Mouse (Mus musculus) neural tube, embryonic 15.5 days (tissue): ENCODE results near the gene Elk3. TPM values are rescaled to one million over a fixed set of nuclear protein-coding genes. Genes with fewer than 3 reads are reported as not detected.
A peak's percentile ranks its signal among the peaks of the same experiment; 100 is the strongest.

Source experiments
- ATAC-seq: fragments of 200-750 bp; cut with Nextera tagmentation; 2 replicates; pipeline ENCODE4 v1.8.0; 2017; ENCODE audit warnings: mild to moderate bottlenecking, moderate TSS enrichment, moderate library complexity; ENCODE audit not compliant: low FRiP score
- H3K27ac ChIP-seq: fragments of 300-500 bp; sonication (generic); replicated peaks from 2 replicates; pipeline ENCODE4 v1.5.1; 2015; ENCODE audit warnings: mild to moderate bottlenecking, inconsistent platforms
- H3K27me3 ChIP-seq: fragments of 300-500 bp; sonication (generic); replicated peaks from 2 replicates; pipeline ENCODE4 v1.6.1; 2015; ENCODE audit warnings: inconsistent platforms
- H3K36me3 ChIP-seq: fragments of 300-500 bp; sonication (generic); 2 replicates; pipeline ENCODE4 v1.6.1; 2015; ENCODE audit warnings: inconsistent platforms
- H3K4me1 ChIP-seq: fragments of 300-500 bp; sonication (generic); 2 replicates; pipeline ENCODE4 v1.6.1; 2015; ENCODE audit warnings: inconsistent platforms
- H3K4me2 ChIP-seq: fragments of 300-500 bp; sonication (generic); 2 replicates; pipeline ENCODE4 v1.6.1; 2015; ENCODE audit warnings: inconsistent platforms, mild to moderate bottlenecking, moderate library complexity
- H3K4me3 ChIP-seq: fragments of 300-500 bp; sonication (generic); replicated peaks from 2 replicates; pipeline ENCODE4 v1.5.1; 2015; ENCODE audit warnings: mild to moderate bottlenecking, inconsistent platforms
- H3K9ac ChIP-seq: fragments of 300-500 bp; sonication (generic); replicated peaks from 2 replicates; pipeline ENCODE4 v1.6.1; 2015; ENCODE audit warnings: mild to moderate bottlenecking, inconsistent platforms
- H3K9me3 ChIP-seq: fragments of 300-500 bp; sonication (generic); replicated peaks from 2 replicates; pipeline ENCODE4 v1.6.1; 2016; ENCODE audit warnings: inconsistent platforms
- WGBS: fragments of 180-500 bp; shearing (Covaris S2); methylation state at CpG from one replicate; pipeline ENCODE4 v1.1.7; 2015; ENCODE audit warnings: mixed read lengths; 5-methylcytosine and 5-hydroxymethylcytosine counted together
- polyA plus RNA-seq: library from polyadenylated mRNA; unstranded; fragments of >200 nt; fragmentation: Nextera tagmentation; extraction: Ambion mirVana; gene quantifications from 2 replicates; pipeline ENCODE4 v1.2.1, GENCODE M21; 2015

The Elk3 gene
- polyA plus RNA-seq, 1 experiment from 2014 or later: 8.6 TPM

DNA sequence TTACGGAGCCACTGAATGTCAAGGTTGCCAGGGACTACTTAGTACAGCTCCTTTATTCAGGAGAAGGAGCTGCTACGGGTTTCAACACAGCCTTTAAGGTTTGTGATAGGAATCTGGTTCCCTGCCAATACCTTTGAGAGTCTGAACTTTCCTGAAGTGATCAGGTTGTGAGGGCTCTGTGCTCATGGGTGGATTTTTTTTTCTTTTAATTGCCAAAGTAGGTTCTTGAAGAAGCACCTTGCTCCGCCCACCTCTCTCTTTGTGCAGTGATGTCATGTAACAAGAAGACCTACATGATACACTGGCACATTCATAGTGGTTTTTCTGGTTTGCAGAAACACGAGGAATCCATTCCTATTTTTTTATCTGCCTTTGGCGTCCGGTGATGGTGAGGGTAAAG lies 16.3 kb upstream of the Elk3 start:
- H3K9me3 ChIP-seq: no peaks in the 10 kb centered on the region
- WGBS: 92% methylated on average over 6 of the region's 6 CpGs
- no peaks in the 10 kb centered on the region for H3K4me1 ChIP-seq
- H3K9ac ChIP-seq: no peak overlapping the region
- no peak overlapping the region for H3K4me2 ChIP-seq
- H3K36me3 ChIP-seq: no peaks in the 10 kb centered on the region
- no peak overlapping the region for H3K4me3 ChIP-seq
- no peak overlapping the region for H3K27ac ChIP-seq
- no peaks in the 10 kb centered on the region for H3K27me3 ChIP-seq
- no peak for ATAC-seq

DNA sequence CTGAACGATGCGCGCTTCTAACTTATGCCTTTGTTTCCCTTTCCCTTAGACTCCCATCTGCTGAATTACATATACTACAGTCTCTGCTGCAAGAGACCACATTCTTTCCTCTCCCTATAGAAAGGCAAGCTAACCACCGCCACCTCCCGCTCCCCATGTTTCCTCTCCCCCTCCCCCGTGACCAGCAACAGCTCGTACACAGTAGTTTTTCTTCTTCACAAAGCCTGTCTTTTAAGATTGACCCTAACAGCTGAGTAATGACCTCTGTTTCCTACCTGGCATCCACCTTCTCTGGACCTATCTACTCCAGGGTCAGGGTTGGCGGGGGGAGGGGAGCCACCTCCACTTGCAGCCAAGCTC lies 15.8 kb upstream of the Elk3 start:
- no peaks in the 10 kb centered on the region for H3K4me1 ChIP-seq
- no peak overlapping the region for H3K27ac ChIP-seq
- H3K36me3 ChIP-seq: no peaks in the 10 kb centered on the region
- no peaks in the 10 kb centered on the region for H3K9me3 ChIP-seq
- H3K27me3 ChIP-seq: no peaks in the 10 kb centered on the region
- H3K4me2 ChIP-seq: no peak overlapping the region
- no peak for ATAC-seq
- no peak overlapping the region for H3K4me3 ChIP-seq
- 85% methylated on average over 8 of the region's 8 CpGs for WGBS
- no peak overlapping the region for H3K9ac ChIP-seq

DNA sequence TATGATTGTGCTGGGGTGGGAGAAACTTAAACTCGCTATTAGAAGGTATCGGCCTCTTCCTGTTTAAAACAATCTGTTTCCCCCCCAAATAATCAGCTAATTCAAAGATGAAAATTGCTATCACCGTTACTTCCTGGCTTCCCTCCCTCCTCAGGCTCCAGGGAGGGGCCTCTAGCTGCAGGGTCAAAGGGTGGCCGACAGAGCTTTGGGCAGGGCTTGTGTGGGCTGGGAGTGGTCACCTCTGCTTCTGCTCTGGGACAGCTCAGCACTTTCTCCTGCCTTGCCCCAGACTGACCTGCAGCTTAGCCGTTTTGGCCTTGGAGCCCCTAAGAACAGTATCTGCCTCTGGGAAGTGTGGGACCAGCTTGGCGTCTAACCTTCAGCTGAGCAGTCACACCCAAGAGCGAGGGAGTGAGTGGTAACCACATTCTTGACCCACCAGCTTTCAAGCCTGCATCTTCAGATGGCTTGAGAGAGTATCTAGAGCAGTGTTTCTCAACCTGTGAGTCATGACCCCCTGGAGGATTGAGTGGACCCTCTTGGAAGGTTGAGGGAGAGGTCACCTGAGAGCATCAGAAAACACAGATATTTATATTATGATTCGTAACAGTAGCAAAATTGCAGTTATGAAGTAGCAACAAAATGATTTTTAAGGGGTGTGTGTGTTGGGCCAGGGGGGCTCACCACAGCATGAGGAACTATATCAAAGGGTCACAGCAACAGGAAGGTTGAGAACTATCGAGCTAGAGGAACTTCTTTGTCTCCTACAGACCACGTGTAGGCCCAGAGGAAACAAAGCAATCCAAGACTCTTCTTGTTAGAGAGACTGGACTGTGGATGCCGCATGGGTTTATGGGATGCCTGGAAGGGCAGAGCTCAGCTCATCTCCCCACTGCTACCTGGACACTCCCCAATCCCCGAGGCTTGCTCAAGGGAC lies 15.1 kb upstream of the Elk3 start:
- Histone ChIP-seq H3K36me3 (no peaks in the 10 kb centered on the region), H3K9me3 (no peaks in the 10 kb centered on the region), H3K4me1 (no peaks in the 10 kb centered on the region), H3K4me3 (no peak overlapping the region), H3K27me3 (no peaks in the 10 kb centered on the region), H3K4me2 (no peak overlapping the region), H3K27ac (no peak overlapping the region), H3K9ac (no peak overlapping the region)
- 77% methylated on average over 12 of the region's 12 CpGs for WGBS
- no peak for ATAC-seq

GRCm38 (mm10) chr10:93325369-93325768 lies 14.4 kb upstream of the Elk3 start:
- Histone ChIP-seq H3K36me3 (no peaks in the 10 kb centered on the region), H3K4me1 (no peaks in the 10 kb centered on the region), H3K9me3 (no peaks in the 10 kb centered on the region), H3K4me2 (no peak overlapping the region), H3K9ac (no peak overlapping the region), H3K4me3 (no peak overlapping the region), H3K27me3 (no peaks in the 10 kb centered on the region), H3K27ac (no peak overlapping the region)
- no peak for ATAC-seq
- 83% methylated on average over 3 of the region's 3 CpGs for whole genome bisulfite sequencing

DNA sequence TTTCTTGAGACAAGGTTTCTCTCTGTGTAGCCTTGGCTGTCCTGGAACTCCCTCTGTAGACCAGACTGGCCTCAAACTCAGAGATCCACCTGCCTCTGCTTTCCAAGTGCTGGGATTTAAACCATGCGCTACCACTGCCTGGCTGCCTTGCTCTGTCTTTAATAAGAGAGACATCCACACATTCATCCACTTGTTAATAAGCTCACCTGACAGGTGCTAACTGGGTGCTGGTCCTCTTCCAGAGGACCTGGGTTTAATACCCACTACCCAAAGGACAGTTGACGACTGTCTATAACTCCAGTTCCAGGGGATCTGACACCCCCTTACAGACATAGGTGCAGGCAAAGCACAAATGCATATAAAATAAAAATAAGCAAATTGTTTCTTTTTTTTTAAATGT lies 13.5 kb upstream of the Elk3 start:
- Histone ChIP-seq H3K9ac (no peak overlapping the region), H3K27me3 (no peaks in the 10 kb centered on the region), H3K9me3 (no peaks in the 10 kb centered on the region), H3K4me3 (no peak overlapping the region), H3K4me2 (no peak overlapping the region), H3K4me1 (no peaks in the 10 kb centered on the region), H3K27ac (no peak overlapping the region), H3K36me3 (no peaks in the 10 kb centered on the region)
- ATAC-seq: no peak
- 98% methylated on average over 2 of the region's 2 CpGs for WGBS

GRCm38 (mm10) chr10:93323659-93324058 lies 12.7 kb upstream of the Elk3 start:
- H3K9me3 ChIP-seq: no peaks in the 10 kb centered on the region

GRCm38 (mm10) chr10:93321763-93322162 lies 10.8 kb upstream of the Elk3 start:
- H3K4me2 ChIP-seq: no peak overlapping the region
- H3K9me3 ChIP-seq: no peaks in the 10 kb centered on the region
- no peaks in the 10 kb centered on the region for H3K36me3 ChIP-seq
- no peaks in the 10 kb centered on the region for H3K4me1 ChIP-seq
- H3K9ac ChIP-seq: no peak overlapping the region
- ATAC-seq: no peak
- no peak overlapping the region for H3K4me3 ChIP-seq
- H3K27ac ChIP-seq: no peak overlapping the region
- H3K27me3 ChIP-seq: no peaks in the 10 kb centered on the region

More at GRCm38 (mm10) chr10:93323659-93324058, 12.7 kb upstream of the Elk3 start:
- H3K4me1 ChIP-seq: no peaks in the 10 kb centered on the region
- H3K9ac ChIP-seq: no peak overlapping the region
- no peak overlapping the region for H3K27ac ChIP-seq
- H3K4me2 ChIP-seq: no peak overlapping the region
- no peak overlapping the region for H3K4me3 ChIP-seq
- WGBS: 98% methylated on average over 2 of the region's 2 CpGs
- no peaks in the 10 kb centered on the region for H3K27me3 ChIP-seq
- no peaks in the 10 kb centered on the region for H3K36me3 ChIP-seq
- no peak for ATAC-seq

GRCm38 (mm10) chr10:93320148-93320547 lies 9.2 kb upstream of the Elk3 start:
- Histone ChIP-seq H3K9me3 (no peaks in the 10 kb centered on the region), H3K27ac (no peak overlapping the region), H3K27me3 (no peaks in the 10 kb centered on the region), H3K4me1 (no peaks in the 10 kb centered on the region), H3K4me3 (no peak overlapping the region), H3K36me3 (no peaks in the 10 kb centered on the region), H3K9ac (no peak overlapping the region), H3K4me2 (no peak overlapping the region)
- ATAC-seq: no peak
- 58% methylated on average over 4 of the region's 4 CpGs for WGBS

- no peaks in the 10 kb centered on the region for H3K9me3 ChIP-seq
- no peak for ATAC-seq
- no peak overlapping the region for H3K4me3 ChIP-seq
- H3K4me2 ChIP-seq: no peak overlapping the region
- 82% methylated on average over 7 of the region's 7 CpGs for WGBS
- H3K4me1 ChIP-seq: no peaks in the 10 kb centered on the region
- no peaks in the 10 kb centered on the region for H3K27me3 ChIP-seq
- H3K36me3 ChIP-seq: no peaks in the 10 kb centered on the region
- no peak overlapping the region for H3K9ac ChIP-seq
- no peak overlapping the region for H3K27ac ChIP-seq
Measured at GRCm38 (mm10) chr10:93319526-93320063, 8.7 kb upstream of the Elk3 start.

GRCm38 (mm10) chr10:93316909-93317308 lies 6.0 kb upstream of the Elk3 start:
- Histone ChIP-seq H3K9ac (no peak overlapping the region), H3K27ac (no peak overlapping the region), H3K4me3 (no peak overlapping the region), H3K4me2 (no peak overlapping the region), H3K27me3 (0 out of 2 replicates have a peak, but pooled peaks cover under 1% of the 10 kb centered on the region), H3K9me3 (no peaks in the 10 kb centered on the region), H3K36me3 (no peaks in the 10 kb centered on the region), H3K4me1 (no peaks in the 10 kb centered on the region)
- WGBS: 72% methylated on average over 6 of the region's 6 CpGs
- no peak for ATAC-seq

DNA sequence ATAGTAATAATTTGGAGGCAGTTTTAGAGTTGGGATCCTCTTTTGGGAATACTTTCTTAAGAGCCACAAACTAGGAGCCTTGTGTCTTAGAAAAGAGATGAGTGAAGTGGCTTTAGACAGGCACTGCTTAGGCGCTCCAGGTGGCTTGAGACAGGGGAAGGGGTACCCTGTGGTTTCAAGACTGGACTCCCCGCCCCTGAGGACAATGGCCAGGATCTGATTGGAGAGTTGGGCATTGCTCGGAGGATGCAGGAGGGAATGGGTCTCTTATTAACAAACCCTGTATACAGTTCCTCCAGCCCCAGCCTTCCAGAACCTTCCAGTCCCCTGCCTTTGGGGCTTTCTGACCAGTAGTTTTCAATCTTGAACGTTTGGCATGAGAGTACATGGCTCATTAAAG lies 641 bp upstream of the Elk3 start:
- 0 out of 2 replicates have a peak overlapping the region, but pooled peaks have one; percentile 62 for H3K27ac ChIP-seq
- peak overlapping the region; percentile 56 for H3K4me3 ChIP-seq
- H3K9me3 ChIP-seq: no peaks in the 10 kb centered on the region
- no peak for ATAC-seq
- H3K36me3 ChIP-seq: no peaks in the 10 kb centered on the region
- H3K9ac ChIP-seq: 0 out of 2 replicates have a peak overlapping the region, but pooled peaks have one; percentile 63
- H3K4me1 ChIP-seq: peaks cover 24% of the 10 kb centered on the region
- WGBS: 13% methylated on average over 4 of the region's 4 CpGs
- 0 out of 2 replicates have a peak, but pooled peaks cover 6% of the 10 kb centered on the region for H3K27me3 ChIP-seq
- H3K4me2 ChIP-seq: peak overlapping the region; percentile 92
